Mouse (Mus musculus) ES-Bruce4 (cell line): ENCODE measurements at regions not wholly inside any gene's neighbourhood (a gene's known extent, or its start where the extent isn't known, plus 50 kb on each side); places are given as distances from the start of the nearest gene placed in this dataset.

ENCODE experiments used
- H3K27ac ChIP-seq: 2 replicates; pipeline ENCODE4 v1.5.1; 2012; ENCODE audit warnings: low read length, inconsistent platforms; ENCODE audit not compliant: insufficient read depth
- H3K27me3 ChIP-seq: 2 replicates; pipeline ENCODE4 v1.6.1; 2012; ENCODE audit warnings: mild to moderate bottlenecking, low read length, inconsistent platforms; ENCODE audit not compliant: control insufficient read depth, poor library complexity, insufficient read depth, severe bottlenecking
- H3K36me3 ChIP-seq: 2 replicates; pipeline ENCODE4 v1.6.1; 2012; ENCODE audit warnings: inconsistent platforms, mild to moderate bottlenecking, low read length, moderate library complexity; ENCODE audit not compliant: control insufficient read depth, poor library complexity, insufficient read depth, severe bottlenecking
- H3K4me1 ChIP-seq: one replicate; pipeline ENCODE4 v1.8.1; 2011; ENCODE audit warnings: low read length; ENCODE audit not compliant: control insufficient read depth, insufficient read depth
- H3K4me3 ChIP-seq: 2 replicates; pipeline ENCODE4 v1.5.1; 2011; ENCODE audit warnings: low read depth, mild to moderate bottlenecking, low read length
- H3K9ac ChIP-seq: 2 replicates; pipeline ENCODE4 v1.6.1; 2012; ENCODE audit warnings: low read depth, mild to moderate bottlenecking, inconsistent platforms; ENCODE audit not compliant: poor library complexity, severe bottlenecking
- H3K9me3 ChIP-seq: replicated peaks from 2 replicates; pipeline ENCODE4 v1.6.1; 2012; ENCODE audit warnings: mild to moderate bottlenecking, low read length, inconsistent platforms; ENCODE audit not compliant: control insufficient read depth, poor library complexity, insufficient read depth, severe bottlenecking
- CTCF ChIP-seq: IDR thresholded peaks from one replicate; pipeline ENCODE4 v1.8.1; 2011; ENCODE audit warnings: low read depth, low read length
- EP300 ChIP-seq: IDR thresholded peaks from 2 replicates; pipeline ENCODE4 v1.6.1; 2011; ENCODE audit warnings: low read depth, low read length; ENCODE audit not compliant: insufficient read depth
- POLR2A ChIP-seq: IDR thresholded peaks from one replicate; pipeline ENCODE4 v1.8.1; 2011; ENCODE audit warnings: low read length; ENCODE audit not compliant: insufficient read depth

GRCm38 (mm10) chr6:147799009-147799727 lies 247.9 kb upstream of the Far2 start:
- TF ChIP-seq EP300 (no peak), POLR2A (no peak), CTCF (no peak)
- no peaks in the 10 kb centered on the region for H3K9me3 ChIP-seq
- H3K4me1 ChIP-seq = no peaks in the 10 kb centered on the region
- H3K27me3 ChIP-seq = no peaks in the 10 kb centered on the region; the same call in 1 of the 2 replicates
- H3K27ac ChIP-seq = no peak overlapping the region
- no peak overlapping the region for H3K4me3 ChIP-seq
- H3K36me3 ChIP-seq = no peaks in the 10 kb centered on the region
- H3K9ac ChIP-seq = no peak overlapping the region

GRCm38 (mm10) chr6:147799861-147800260 lies 247.2 kb upstream of the Far2 start:
- TF ChIP-seq EP300 = no peak
- no peak for TF ChIP-seq POLR2A
- no peak for TF ChIP-seq CTCF

GRCm38 (mm10) chr6:147800846-147801245 lies 246.2 kb upstream of the Far2 start:
- no peaks in the 10 kb centered on the region for H3K4me1 ChIP-seq
- no peak overlapping the region for H3K27ac ChIP-seq
- no peak overlapping the region for H3K9ac ChIP-seq
- no peaks in the 10 kb centered on the region for H3K36me3 ChIP-seq
- no peaks in the 10 kb centered on the region; the same call in 1 of the 2 replicates for H3K27me3 ChIP-seq
- H3K4me3 ChIP-seq = no peak overlapping the region
- H3K9me3 ChIP-seq = no peaks in the 10 kb centered on the region
- no peak for TF ChIP-seq POLR2A
- TF ChIP-seq EP300 = no peak
- no peak for TF ChIP-seq CTCF

More at GRCm38 (mm10) chr6:147799861-147800260, 247.2 kb upstream of the Far2 start:
- Histone ChIP-seq H3K36me3 (no peaks in the 10 kb centered on the region), H3K9me3 (no peaks in the 10 kb centered on the region), H3K4me1 (no peaks in the 10 kb centered on the region), H3K4me3 (no peak overlapping the region), H3K27ac (no peak overlapping the region), H3K27me3 (no peaks in the 10 kb centered on the region; the same call in 1 of the 2 replicates), H3K9ac (no peak overlapping the region)

- H3K9ac ChIP-seq = no peak overlapping the region
- no peaks in the 10 kb centered on the region for H3K36me3 ChIP-seq
- H3K4me3 ChIP-seq = no peak overlapping the region
- TF ChIP-seq EP300 = no peak
- no peak for TF ChIP-seq POLR2A
- no peak for TF ChIP-seq CTCF
- H3K27me3 ChIP-seq = no peaks in the 10 kb centered on the region; the same call in 1 of the 2 replicates
- H3K27ac ChIP-seq = no peak overlapping the region
- no peaks in the 10 kb centered on the region for H3K4me1 ChIP-seq
- no peaks in the 10 kb centered on the region for H3K9me3 ChIP-seq
Observed at GRCm38 (mm10) chr6:147803893-147804292, 243.2 kb upstream of the Far2 start.

- H3K4me1 ChIP-seq = no peaks in the 10 kb centered on the region
- H3K27ac ChIP-seq = no peak overlapping the region
- H3K9me3 ChIP-seq = no peaks in the 10 kb centered on the region
- H3K9ac ChIP-seq = no peak overlapping the region
- TF ChIP-seq POLR2A (no peak), CTCF (peak; percentile 57)
- no peaks in the 10 kb centered on the region for H3K27me3 ChIP-seq
- no peak overlapping the region for H3K4me3 ChIP-seq
- no peaks in the 10 kb centered on the region for H3K36me3 ChIP-seq
Observed at GRCm38 (mm10) chr6:147810710-147811109, 236.3 kb upstream of the Far2 start.

- Histone ChIP-seq H3K27ac (no peak overlapping the region), H3K36me3 (no peaks in the 10 kb centered on the region), H3K4me3 (no peak overlapping the region), H3K4me1 (no peaks in the 10 kb centered on the region), H3K9me3 (no peaks in the 10 kb centered on the region), H3K27me3 (no peaks in the 10 kb centered on the region), H3K9ac (no peak overlapping the region)
- TF ChIP-seq CTCF (no peak), POLR2A (no peak), EP300 (no peak)
Observed at GRCm38 (mm10) chr6:147816861-147817260, 230.2 kb upstream of the Far2 start.
